Mouse (Mus musculus) limb, embryonic 11.5 days (tissue): ENCODE data around the gene Prkca. TPM values are rescaled to one million over a fixed set of nuclear protein-coding genes. Genes with fewer than 3 reads are reported as not detected.

Experiments
- ATAC-seq: fragments of 200-750 bp; cut with Nextera tagmentation; 2 replicates; pipeline ENCODE4 v1.8.0; 2017; ENCODE audit warnings: low read depth; ENCODE audit not compliant: insufficient number of reproducible peaks, low FRiP score, low TSS enrichment
- DNase-seq: peaks from one replicate; pipeline ENCODE4 v3.0.0-alpha.2; 2015; ENCODE audit warnings: low spot score
- H3K27ac ChIP-seq: fragments of 300-500 bp; sonication (generic); replicated peaks from 2 replicates; pipeline ENCODE4 v1.5.1; 2014; ENCODE audit warnings: low read depth, mild to moderate bottlenecking, low read length
- H3K27me3 ChIP-seq: fragments of 300-500 bp; sonication (generic); 2 replicates; pipeline ENCODE4 v1.6.1; 2014; ENCODE audit warnings: mild to moderate bottlenecking, low read length, mixed read lengths; ENCODE audit not compliant: control insufficient read depth, insufficient read depth
- H3K36me3 ChIP-seq: fragments of 300-500 bp; sonication (generic); 2 replicates; pipeline ENCODE4 v1.6.1; 2014; ENCODE audit warnings: mild to moderate bottlenecking, low read length, moderate library complexity, mixed read lengths; ENCODE audit not compliant: control insufficient read depth, insufficient read depth
- H3K4me1 ChIP-seq: fragments of 300-500 bp; sonication (generic); 2 replicates; pipeline ENCODE4 v1.6.1; 2014; ENCODE audit warnings: low read length, mixed read lengths; ENCODE audit not compliant: control insufficient read depth, insufficient read depth
- H3K4me2 ChIP-seq: fragments of 300-500 bp; sonication (generic); 2 replicates; pipeline ENCODE4 v1.6.1; 2014; ENCODE audit warnings: low read depth, mild to moderate bottlenecking, moderate library complexity; ENCODE audit not compliant: severe bottlenecking
- H3K4me3 ChIP-seq: fragments of 300-500 bp; sonication (generic); 2 replicates; pipeline ENCODE4 v1.5.1; 2014; ENCODE audit warnings: low read depth, low read length
- H3K9ac ChIP-seq: fragments of 300-500 bp; sonication (generic); 2 replicates; pipeline ENCODE4 v1.6.1; 2014; ENCODE audit warnings: mild to moderate bottlenecking, low read length
- H3K9me3 ChIP-seq: fragments of 300-500 bp; sonication (generic); 2 replicates; pipeline ENCODE4 v1.6.1; 2016; ENCODE audit warnings: low read length; ENCODE audit not compliant: control insufficient read depth
- WGBS: fragments of 180-500 bp; shearing (Covaris S2); extraction: QIAGEN DNeasy Blood & Tissue Kit; methylation state at CpG from one replicate; pipeline ENCODE4 v1.1.7; 2014; 5-methylcytosine and 5-hydroxymethylcytosine counted together
- polyA plus RNA-seq: library from polyadenylated mRNA; unstranded; fragments of >200 nt; fragmentation: Nextera tagmentation; extraction: Ambion mirVana; gene quantifications from 2 replicates; pipeline ENCODE4 v1.2.1, GENCODE M21; 2014

The Prkca gene
- polyA plus RNA-seq, 1 experiment from 2014 or later: 6.3 TPM

DNA sequence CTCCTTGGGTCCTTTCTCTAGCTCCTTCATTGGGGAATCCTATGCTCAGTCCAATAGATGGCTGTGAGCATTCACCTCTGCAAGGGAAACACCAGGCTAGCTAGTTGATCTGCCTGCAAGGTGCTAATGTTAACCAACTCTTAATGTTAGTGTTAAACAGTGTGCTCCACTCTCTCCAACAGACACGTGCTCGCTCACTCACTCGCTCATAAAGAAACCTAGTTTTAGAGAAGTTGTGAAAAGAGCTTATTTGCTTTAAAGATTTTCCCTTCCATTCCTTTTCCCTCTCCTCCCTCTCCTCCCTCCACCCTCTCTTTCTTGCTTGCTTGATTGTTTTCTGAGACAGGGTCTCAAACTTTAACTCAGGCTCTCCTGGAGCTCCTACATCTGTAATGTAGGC is 266.2 kb downstream of the Prkca start:
- no peaks in the 10 kb centered on the region for H3K27me3 ChIP-seq
- H3K36me3 ChIP-seq: no peaks in the 10 kb centered on the region
- DNase-seq (no peak), ATAC-seq (no peak)
- no peak overlapping the region for H3K4me3 ChIP-seq
- H3K27ac ChIP-seq: no peak overlapping the region
- H3K4me2 ChIP-seq: no peak overlapping the region
- H3K4me1 ChIP-seq: no peaks in the 10 kb centered on the region
- H3K9ac ChIP-seq: no peak overlapping the region
- WGBS: 94% methylated on average over 3 of the region's 3 CpGs
- no peaks in the 10 kb centered on the region for H3K9me3 ChIP-seq

- no peak for DNase-seq
- no peak for ATAC-seq
- no peak overlapping the region for H3K4me3 ChIP-seq
- H3K4me2 ChIP-seq: no peak overlapping the region
- WGBS: 84% methylated on average over 6 of the region's 6 CpGs
- no peaks in the 10 kb centered on the region for H3K4me1 ChIP-seq
- H3K9me3 ChIP-seq: no peaks in the 10 kb centered on the region
- no peaks in the 10 kb centered on the region for H3K36me3 ChIP-seq
- H3K27me3 ChIP-seq: no peaks in the 10 kb centered on the region
- H3K27ac ChIP-seq: no peak overlapping the region
- no peak overlapping the region for H3K9ac ChIP-seq
These were observed 271.0 kb downstream of the Prkca start for GRCm38 (mm10) chr11:108072606-108073243.

- WGBS: 80% methylated on average over 6 of the region's 6 CpGs
- DNase-seq: no peak
- H3K27ac ChIP-seq: no peak overlapping the region
- no peak overlapping the region for H3K4me2 ChIP-seq
- no peaks in the 10 kb centered on the region for H3K36me3 ChIP-seq
- no peaks in the 10 kb centered on the region for H3K9me3 ChIP-seq
- no peaks in the 10 kb centered on the region for H3K4me1 ChIP-seq
- no peak overlapping the region for H3K4me3 ChIP-seq
- no peak overlapping the region for H3K9ac ChIP-seq
- ATAC-seq: no peak
- H3K27me3 ChIP-seq: no peaks in the 10 kb centered on the region
These were observed 272.5 kb downstream of the Prkca start for GRCm38 (mm10) chr11:108071230-108071629.

DNA sequence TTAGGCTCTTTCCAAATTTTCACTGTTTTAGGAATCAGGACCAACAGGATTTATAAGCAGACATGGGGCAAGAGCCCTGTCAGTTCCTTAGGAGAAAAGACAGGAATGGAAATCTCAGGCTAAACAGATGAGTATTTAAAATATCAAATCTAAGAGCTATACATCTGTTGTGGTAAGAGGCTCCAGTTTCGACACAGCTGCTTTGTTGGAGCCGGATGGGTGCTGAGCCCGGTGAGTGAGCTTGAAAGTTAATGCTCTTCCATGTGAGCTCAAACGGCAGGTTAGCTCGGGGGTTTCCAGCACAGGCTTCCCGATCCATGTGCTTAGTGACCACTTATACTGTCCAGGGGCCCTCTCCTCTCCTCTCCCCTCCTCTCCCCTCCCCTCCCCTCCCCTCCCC is 273.7 kb downstream of the Prkca start:
- no peaks in the 10 kb centered on the region for H3K9me3 ChIP-seq
- no peaks in the 10 kb centered on the region for H3K36me3 ChIP-seq
- ATAC-seq: no peak
- H3K27ac ChIP-seq: no peak overlapping the region
- no peak overlapping the region for H3K4me3 ChIP-seq
- no peaks in the 10 kb centered on the region for H3K4me1 ChIP-seq
- no peaks in the 10 kb centered on the region for H3K27me3 ChIP-seq
- DNase-seq: no peak
- no peak overlapping the region for H3K4me2 ChIP-seq
- H3K9ac ChIP-seq: no peak overlapping the region
- 78% methylated on average over 6 of the region's 6 CpGs for WGBS

DNA sequence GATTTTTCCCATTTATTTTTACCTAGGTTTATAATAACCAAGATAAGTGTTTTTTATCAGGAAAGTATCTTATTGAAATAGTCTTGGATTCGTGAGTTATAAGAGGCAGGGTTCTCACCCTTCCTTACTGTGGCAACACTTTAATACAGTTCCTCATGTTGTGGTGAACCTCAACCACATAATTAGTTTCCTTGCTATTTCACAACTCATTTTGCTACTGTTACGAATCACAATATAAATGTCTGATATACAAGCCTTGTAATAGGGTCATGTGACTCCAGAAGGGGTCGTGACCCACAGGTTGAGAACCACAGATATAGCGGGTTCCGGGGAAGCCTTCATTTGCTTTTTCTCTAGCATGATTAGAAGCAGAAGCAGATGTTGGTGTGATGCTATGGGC is 275.3 kb downstream of the Prkca start:
- Histone ChIP-seq H3K4me3 (no peak overlapping the region), H3K4me2 (no peak overlapping the region), H3K27ac (no peak overlapping the region), H3K4me1 (no peaks in the 10 kb centered on the region), H3K27me3 (no peaks in the 10 kb centered on the region), H3K9me3 (no peaks in the 10 kb centered on the region), H3K36me3 (no peaks in the 10 kb centered on the region), H3K9ac (no peak overlapping the region)
- ATAC-seq (no peak), DNase-seq (no peak)
- 83% methylated on average over 5 of the region's 5 CpGs for WGBS

- Histone ChIP-seq H3K27me3 (no peaks in the 10 kb centered on the region), H3K36me3 (no peaks in the 10 kb centered on the region), H3K9ac (no peak overlapping the region), H3K4me2 (no peak overlapping the region), H3K27ac (no peak overlapping the region), H3K4me3 (no peak overlapping the region), H3K9me3 (no peaks in the 10 kb centered on the region), H3K4me1 (no peaks in the 10 kb centered on the region)
- DNase-seq: no peak
- WGBS: 87% methylated on average over 7 of the region's 7 CpGs
- ATAC-seq: no peak
These were observed 276.6 kb downstream of the Prkca start for GRCm38 (mm10) chr11:108067161-108067560.

DNA sequence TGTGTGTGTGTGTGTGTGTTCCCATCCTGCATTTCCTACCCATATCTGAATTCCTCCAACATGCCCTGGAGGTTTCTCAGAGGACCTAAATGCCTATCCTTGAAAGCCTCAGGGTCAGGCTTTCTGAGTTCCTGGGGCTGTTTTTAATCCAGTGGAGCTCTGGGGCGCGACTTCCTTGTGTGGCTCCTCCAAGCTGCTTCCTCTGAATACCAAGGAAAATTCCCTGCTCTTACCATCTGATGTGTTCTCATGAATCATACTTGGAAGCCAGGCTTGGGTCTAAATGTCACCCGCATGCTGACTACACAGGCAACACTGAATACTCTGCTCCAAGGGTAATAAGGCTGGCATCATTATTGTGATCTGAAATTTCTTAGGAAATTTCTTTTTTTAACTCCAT is 279.3 kb downstream of the Prkca start:
- Histone ChIP-seq H3K36me3 (no peaks in the 10 kb centered on the region), H3K4me3 (no peak overlapping the region), H3K9me3 (no peaks in the 10 kb centered on the region), H3K4me1 (no peaks in the 10 kb centered on the region), H3K27me3 (no peaks in the 10 kb centered on the region), H3K4me2 (no peak overlapping the region), H3K9ac (no peak overlapping the region), H3K27ac (no peak overlapping the region)
- ATAC-seq (no peak), DNase-seq (no peak)
- 74% methylated on average over 3 of the region's 3 CpGs for WGBS

- H3K4me1 ChIP-seq: no peaks in the 10 kb centered on the region
- no peak overlapping the region for H3K27ac ChIP-seq
- H3K4me2 ChIP-seq: no peak overlapping the region
- no peaks in the 10 kb centered on the region for H3K27me3 ChIP-seq
- H3K9me3 ChIP-seq: no peaks in the 10 kb centered on the region
- no peak overlapping the region for H3K4me3 ChIP-seq
- H3K9ac ChIP-seq: no peak overlapping the region
- DNase-seq: no peak
- WGBS: 67% methylated on average over 8 of the region's 8 CpGs
- H3K36me3 ChIP-seq: no peaks in the 10 kb centered on the region
- no peak for ATAC-seq
These were observed 280.6 kb downstream of the Prkca start for GRCm38 (mm10) chr11:108063096-108063495.
